Mouse (Mus musculus): ENCODE measurements around the gene Zfp595.
"Not testable (repeated sequence)": the region's sequence is repeated elsewhere in the genome, so short reads cannot be mapped to it uniquely, and the experiment has no call there.

Zfp595 gene

DNA sequence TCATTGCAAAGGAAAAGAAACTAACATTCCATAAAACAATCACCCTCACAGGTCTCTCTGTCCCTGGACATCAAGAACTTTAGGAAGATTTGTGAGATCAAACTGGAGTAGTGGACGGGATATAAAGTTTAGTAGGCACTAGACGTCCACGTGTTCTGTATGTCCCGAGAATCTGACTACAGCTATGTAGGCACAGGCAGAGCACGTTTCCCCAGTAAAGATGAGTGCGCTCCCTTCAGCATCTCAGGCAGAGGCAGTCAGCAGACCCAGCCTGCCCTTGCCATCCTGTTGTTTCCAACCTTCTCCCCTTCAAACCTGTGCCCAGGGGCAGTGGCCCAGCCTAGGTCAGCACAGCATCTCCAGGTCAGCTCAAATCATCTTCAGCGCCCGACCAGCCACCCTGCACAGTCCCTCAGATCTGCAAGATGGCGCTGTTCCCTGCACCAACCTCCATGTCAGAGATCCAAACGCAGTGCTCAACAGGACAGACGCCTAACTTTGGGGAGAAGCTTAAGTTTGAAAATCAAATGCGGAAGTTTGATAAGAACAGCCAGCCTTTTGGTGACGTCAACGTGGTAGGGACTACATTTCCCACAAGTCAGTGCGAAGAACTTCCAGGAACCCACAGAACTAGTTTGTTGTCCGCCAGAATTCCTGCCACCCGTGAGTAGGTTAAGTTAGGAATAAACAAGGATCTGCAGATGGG is at the start of gene Zfp595:
Gene Zfp595 (minus strand): TSS at position 552 of the 706 bp plus-strand sequence.
- peak; percentile 92 for DNase-seq (ENCODE audit: low spot score)

DNA sequence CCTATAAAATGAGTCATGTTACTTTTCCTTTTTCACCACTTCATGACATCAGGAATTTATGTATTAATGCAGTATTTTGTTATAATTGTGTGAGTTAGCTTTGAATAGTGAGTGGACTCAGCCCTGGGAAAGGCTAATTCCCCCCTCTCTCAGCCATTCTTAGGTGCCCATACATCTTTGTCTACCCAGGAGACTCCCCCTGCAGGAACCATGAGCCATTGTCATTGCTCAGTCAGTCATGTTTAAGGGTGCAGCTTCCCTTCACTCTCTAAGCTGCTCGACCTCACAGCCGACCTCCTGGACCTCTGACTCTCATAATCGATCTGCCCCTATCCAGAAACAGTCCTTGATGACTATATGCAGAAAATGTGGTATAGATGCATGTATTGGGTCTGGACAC is 43.9 kb upstream of the Zfp595 start:
- not testable (repeated sequence) for DNase-seq (ENCODE audit: low spot score)

GRCm38 (mm10) chr13:67375050-67375911 is 42.9 kb upstream of the Zfp595 start, which contains the start of the genes Gm28041 and Zfp456:
TSS of gene Gm28041 (minus strand) at chr13:67375733.
TSS of gene Zfp456 (minus strand) at chr13:67375810.
- peak; percentile 78 for DNase-seq (ENCODE audit: low spot score)

GRCm38 (mm10) chr13:67360131-67360744 is 27.9 kb upstream of the Zfp595 start, which contains the start of the genes Gm28044 and Zfp953:
TSS of gene Gm28044 (minus strand) at chr13:67360536.
TSS of gene Zfp953 (minus strand) at chr13:67360605.
- peak; percentile 95 for DNase-seq (ENCODE audit: low spot score)

GRCm38 (mm10) chr13:67351854-67352253 is 19.5 kb upstream of the Zfp595 start:
- DNase-seq (ENCODE audit: low spot score), result no peak

GRCm38 (mm10) chr13:67343422-67343821 is 11.1 kb upstream of the Zfp595 start:
- DNase-seq (ENCODE audit: low spot score), result no peak

DNA sequence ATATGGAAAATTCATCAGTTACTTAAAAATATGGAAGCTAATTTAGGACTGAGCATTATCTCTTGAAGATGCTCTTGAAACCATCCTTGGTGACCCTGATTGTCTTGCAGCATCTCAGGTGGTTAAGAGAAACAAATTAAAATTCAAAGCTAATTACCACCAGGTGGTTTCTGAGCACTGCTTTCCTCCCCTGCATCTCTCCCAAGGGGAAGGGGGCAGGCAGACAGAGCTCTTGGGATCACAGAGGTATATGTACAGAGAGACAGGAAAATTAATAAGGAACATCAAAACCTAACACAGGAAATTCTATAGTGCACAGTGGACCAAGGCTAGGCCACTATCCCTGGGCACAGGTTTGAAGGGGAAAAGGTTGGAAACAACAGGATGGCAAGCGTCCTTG is 507 bp upstream of the Zfp595 start:
- peak; percentile 4 for DNase-seq (ENCODE audit: low spot score)

GRCm38 (mm10) chr13:67306718-67307117 is 25.7 kb downstream of the Zfp595 start:
- DNase-seq (ENCODE audit: low spot score), result peak; percentile 10

DNA sequence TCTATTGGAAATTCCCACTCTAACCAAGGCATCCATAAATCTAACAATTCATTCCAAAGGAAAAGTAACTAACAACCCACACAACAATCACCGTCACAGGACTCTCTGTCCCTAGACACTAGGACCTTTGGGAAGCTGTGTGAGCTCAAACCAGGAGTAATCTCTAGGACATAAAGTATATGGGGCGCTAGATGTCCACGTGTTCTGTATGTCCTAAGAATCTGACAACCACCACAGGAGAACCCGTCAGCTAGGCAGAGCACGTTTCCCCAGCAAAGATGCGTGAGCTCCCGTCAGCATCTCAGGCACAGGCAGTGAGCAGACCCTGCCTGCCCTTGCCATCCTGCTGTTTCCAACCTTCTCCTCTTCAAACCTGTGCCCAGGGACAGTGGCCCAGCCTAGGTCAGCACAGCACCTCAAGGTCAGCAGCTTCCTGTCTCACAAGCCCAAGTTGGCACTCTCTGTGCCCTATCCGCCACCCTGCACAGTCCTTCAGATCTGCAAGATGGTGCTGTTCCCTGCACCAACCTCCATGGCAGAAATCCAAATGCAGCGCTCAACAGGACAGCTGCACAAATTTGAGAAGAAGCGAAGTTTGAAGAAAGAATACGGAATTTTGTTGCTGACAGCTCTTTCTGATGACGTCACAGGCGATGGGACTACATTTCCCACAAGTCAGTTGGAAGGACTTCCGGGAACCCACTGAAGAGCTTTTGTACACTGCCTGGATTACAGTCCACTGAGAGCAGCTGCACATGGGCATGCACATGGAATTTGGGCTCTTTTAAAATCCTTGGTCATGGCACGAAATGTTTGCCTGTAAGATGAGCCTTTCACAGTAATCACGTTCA is 26.3 kb downstream of the Zfp595 start, which contains the start of gene Zfp457:
Gene Zfp457 (minus strand): TSS at position 664 of the 851 bp plus-strand sequence.
- DNase-seq (ENCODE audit: low spot score), result peak; percentile 94

- peak; percentile 31 for DNase-seq (ENCODE audit: low spot score)
Measured at GRCm38 (mm10) chr13:67278314-67278713, 54.1 kb downstream of the Zfp595 start, which contains the start of gene Zfp458. TSS of gene Zfp458 (minus strand) at chr13:67278466.

GRCm38 (mm10) chr13:67269383-67270065 is 62.8 kb downstream of the Zfp595 start:
- DNase-seq (ENCODE audit: low spot score), result not testable (repeated sequence)

GRCm38 (mm10) chr13:67268568-67269369 is 63.6 kb downstream of the Zfp595 start:
- DNase-seq (ENCODE audit: low spot score), result peak; percentile 85

All from embryo, embryonic 10 days (tissue).